Mouse (Mus musculus) brain, embryonic 18.5 days (tissue): ENCODE results near the gene Cntnap2.
"Not testable (repeated sequence)": the region's sequence is repeated elsewhere in the genome, so short reads cannot be mapped to it uniquely, and the experiment has no call there.

ENCODE experiments used
- DNase-seq: peaks from one replicate; pipeline ENCODE4 v3.0.0-alpha.2; 2012; ENCODE audit warnings: low read depth, low spot score

Gene Cntnap2

GRCm38 (mm10) chr6:47174580-47175294 is 2115.6 kb downstream of the Cntnap2 start:
- DNase-seq, result not testable (repeated sequence)

GRCm38 (mm10) chr6:47175356-47176156 is 2116.4 kb downstream of the Cntnap2 start:
- DNase-seq, result peak; percentile 49

GRCm38 (mm10) chr6:47176157-47176555 is 2117.0 kb downstream of the Cntnap2 start:
- not testable (repeated sequence) for DNase-seq

GRCm38 (mm10) chr6:47181372-47181771 is 2122.2 kb downstream of the Cntnap2 start:
- DNase-seq, result not testable (repeated sequence)

- DNase-seq, result no peak
These were observed 2123.1 kb downstream of the Cntnap2 start for GRCm38 (mm10) chr6:47182252-47182651.

GRCm38 (mm10) chr6:47182756-47183155 is 2123.6 kb downstream of the Cntnap2 start:
- no peak for DNase-seq

GRCm38 (mm10) chr6:47183850-47184249 is 2124.7 kb downstream of the Cntnap2 start:
- not testable (repeated sequence) for DNase-seq

GRCm38 (mm10) chr6:47188193-47188592 is 2129.0 kb downstream of the Cntnap2 start:
- DNase-seq, result no peak

- not testable (repeated sequence) for DNase-seq
These were observed 2129.4 kb downstream of the Cntnap2 start for GRCm38 (mm10) chr6:47188596-47188995.

- no peak for DNase-seq
These were observed 2131.1 kb downstream of the Cntnap2 start for GRCm38 (mm10) chr6:47190282-47190681.

GRCm38 (mm10) chr6:47191277-47191800 is 2132.2 kb downstream of the Cntnap2 start:
- DNase-seq, result peak; percentile 24

GRCm38 (mm10) chr6:47191940-47192339 is 2132.8 kb downstream of the Cntnap2 start:
- DNase-seq, result no peak

- no peak for DNase-seq
These were observed 2133.3 kb downstream of the Cntnap2 start for GRCm38 (mm10) chr6:47192478-47192877.

GRCm38 (mm10) chr6:47197570-47197969 is 2138.4 kb downstream of the Cntnap2 start:
- DNase-seq, result no peak

GRCm38 (mm10) chr6:47200671-47201070 is 2141.5 kb downstream of the Cntnap2 start:
- no peak for DNase-seq

- no peak for DNase-seq
These were observed 2148.9 kb downstream of the Cntnap2 start for GRCm38 (mm10) chr6:47208031-47208430.

- DNase-seq, result no peak
These were observed 2155.6 kb downstream of the Cntnap2 start for GRCm38 (mm10) chr6:47214731-47215130.

- not testable (repeated sequence) for DNase-seq
These were observed 2164.4 kb downstream of the Cntnap2 start for GRCm38 (mm10) chr6:47223578-47223977.

GRCm38 (mm10) chr6:47225391-47225790 is 2166.2 kb downstream of the Cntnap2 start:
- not testable (repeated sequence) for DNase-seq

- DNase-seq, result no peak
These were observed 2168.4 kb downstream of the Cntnap2 start for GRCm38 (mm10) chr6:47227601-47228000.

GRCm38 (mm10) chr6:47228676-47229317 is 2169.6 kb downstream of the Cntnap2 start:
- peak; percentile 37 for DNase-seq

GRCm38 (mm10) chr6:47231513-47231912 is 2172.4 kb downstream of the Cntnap2 start:
- peak; percentile 56 for DNase-seq
